Mouse (Mus musculus) lung, adult 2 months (tissue): ENCODE measurements around the gene Crispld2.

Source experiments
- CTCF ChIP-seq: fragments of 200-500 bp; IDR thresholded peaks from 2 replicates; pipeline ENCODE4 v1.5.1; 2011; ENCODE audit warnings: mild to moderate bottlenecking, low read length, control low read depth; ENCODE audit not compliant: insufficient read depth
- POLR2A ChIP-seq: fragments of 200-500 bp; IDR thresholded peaks from 2 replicates; pipeline ENCODE4 v1.6.1; 2011; ENCODE audit warnings: low read depth, mild to moderate bottlenecking, control low read depth, low read length, borderline replicate concordance; ENCODE audit errors: extremely low read depth

- no peak for TF ChIP-seq POLR2A
- TF ChIP-seq CTCF, result no peak
These were observed 64.8 kb downstream of the Crispld2 start for GRCm38 (mm10) chr8:120057078-120057477.
